Mouse (Mus musculus) ES-E14 (cell line): ENCODE measurements around the gene Nptx1. TPM values are rescaled to one million over a fixed set of nuclear protein-coding genes. Genes with fewer than 3 reads are reported as not detected.

Experiments used
- DNase-seq: peaks from one replicate; pipeline ENCODE4 v3.0.0-alpha.2; 2013; ENCODE audit warnings: low read depth, low spot score
- H3K27ac ChIP-seq: 2 replicates; pipeline ENCODE4 v1.5.1; 2012; ENCODE audit warnings: low read depth, mild to moderate bottlenecking, low read length, moderate library complexity, mixed read lengths; ENCODE audit not compliant: poor library complexity, insufficient read depth, severe bottlenecking
- H3K36me3 ChIP-seq: 2 replicates; pipeline ENCODE4 v1.6.1; 2012; ENCODE audit warnings: mild to moderate bottlenecking, low read length, moderate library complexity, mixed read lengths; ENCODE audit not compliant: control insufficient read depth, poor library complexity, insufficient read depth, severe bottlenecking
- H3K4me1 ChIP-seq, 2 experiments: fragments of 150-350 bp in 1 of 2; sonication (generic) in 1 of 2; 2 replicates each; pipeline ENCODE4 v1.6.1; 2012; ENCODE audit warnings: low read length in 2 of 2, mild to moderate bottlenecking in 1 of 2, mixed read lengths in 1 of 2; ENCODE audit not compliant: control insufficient read depth in 2 of 2, insufficient read depth in 2 of 2, poor library complexity in 1 of 2
- H3K4me3 ChIP-seq, 2 experiments: fragments of 150-350 bp in 1 of 2; sonication (generic) in 1 of 2; 2 replicates each; pipeline ENCODE4 v1.5.1; 2012; ENCODE audit warnings: low read length in 2 of 2, low read depth in 1 of 2, mild to moderate bottlenecking in 1 of 2, mixed read lengths in 1 of 2; ENCODE audit not compliant: insufficient read depth in 1 of 2, poor library complexity in 1 of 2, severe bottlenecking in 1 of 2
- H3K9ac ChIP-seq: 2 replicates; pipeline ENCODE4 v1.6.1; 2012; ENCODE audit warnings: low read depth, mild to moderate bottlenecking, low read length, mixed read lengths; ENCODE audit not compliant: poor library complexity, insufficient read depth, severe bottlenecking
- H3K9me3 ChIP-seq: fragments of 150-350 bp; sonication (generic); 2 replicates; pipeline ENCODE4 v1.6.1; 2012; ENCODE audit warnings: low read depth, mild to moderate bottlenecking, low read length; ENCODE audit not compliant: control insufficient read depth, insufficient read depth
- CHD2 ChIP-seq: IDR thresholded peaks from 2 replicates; pipeline ENCODE4 v1.6.1; 2014; ENCODE audit warnings: mild to moderate bottlenecking, low read depth, low read length, inconsistent platforms
- HCFC1 ChIP-seq: IDR thresholded peaks from 2 replicates; pipeline ENCODE4 v1.6.1; 2012; ENCODE audit warnings: low read length, inconsistent platforms, borderline replicate concordance; ENCODE audit not compliant: insufficient read depth
- MAFK ChIP-seq: IDR thresholded peaks from 2 replicates; pipeline ENCODE4 v1.6.1; 2014; ENCODE audit warnings: mild to moderate bottlenecking, low read depth, low read length, inconsistent platforms; ENCODE audit not compliant: insufficient read depth
- ZC3H11A ChIP-seq: IDR thresholded peaks from 2 replicates; pipeline ENCODE4 v1.6.1; 2012; ENCODE audit warnings: low read depth, mild to moderate bottlenecking, inconsistent platforms, low read length, borderline replicate concordance
- ZNF384 ChIP-seq: IDR thresholded peaks from 2 replicates; pipeline ENCODE4 v1.6.1; 2012; ENCODE audit warnings: low read depth, low read length, inconsistent platforms
- in situ Hi-C, 2 experiments: fragments of 600-800 bp; cut with MboI; formaldehyde crosslinking; loops; one replicate each; pipeline ENCODE4 v1.15.1; 2025; ENCODE audit warnings: low sequenced_read_pairs in 2 of 2, inconsistent platforms in 1 of 2; ENCODE audit not compliant: unreplicated experiment in 2 of 2
- total RNA-seq: library from RNA; depleted of rRNA; stranded (reverse); fragments of 300-350 nt; gene quantifications from 2 replicates; pipeline ENCODE4 v1.2.3, GENCODE M21; 2012

Gene Nptx1
- total RNA-seq, 1 experiment = 0.80 TPM

GRCm38 (mm10) chr11:119565021-119565420, 17.5 kb upstream of the Nptx1 start:
- H3K27ac ChIP-seq = no peak overlapping the region
- no peak overlapping the region for H3K4me3 ChIP-seq
- no peaks in the 10 kb centered on the region for H3K36me3 ChIP-seq
- TF ChIP-seq MAFK (no peak), CHD2 (no peak), ZNF384 (no peak), ZC3H11A (no peak), HCFC1 (no peak)
- H3K9me3 ChIP-seq = no peaks in the 10 kb centered on the region
- H3K9ac ChIP-seq = no peak overlapping the region
- DNase-seq = no peak
- in situ Hi-C loops = no loop called here
- peaks cover 1 to 9% of the 10 kb centered on the region in 2 experiments; a peak in 1 of 4 replicates for H3K4me1 ChIP-seq

GRCm38 (mm10) chr11:119564383-119564782, 16.8 kb upstream of the Nptx1 start:
- H3K4me1 ChIP-seq = peaks cover 3 to 16% of the 10 kb centered on the region in 2 experiments; a peak in 2 of 4 replicates
- no peaks in the 10 kb centered on the region for H3K36me3 ChIP-seq

GRCm38 (mm10) chr11:119563166-119563565, 15.6 kb upstream of the Nptx1 start:
- TF ChIP-seq ZC3H11A (no peak), CHD2 (no peak), HCFC1 (no peak), ZNF384 (no peak), MAFK (no peak)
- no peak overlapping the region for H3K4me3 ChIP-seq
- no peak overlapping the region for H3K27ac ChIP-seq
- no peaks in the 10 kb centered on the region for H3K36me3 ChIP-seq
- H3K9ac ChIP-seq = no peak overlapping the region
- in situ Hi-C loops = no loop called here
- DNase-seq = no peak
- no peaks in the 10 kb centered on the region for H3K9me3 ChIP-seq
- H3K4me1 ChIP-seq = peaks cover 3 to 27% of the 10 kb centered on the region in 2 experiments; a peak in 3 of 4 replicates

More at GRCm38 (mm10) chr11:119564383-119564782, 16.8 kb upstream of the Nptx1 start:
- H3K9me3 ChIP-seq = no peaks in the 10 kb centered on the region
- no peak overlapping the region for H3K4me3 ChIP-seq
- no peak overlapping the region for H3K27ac ChIP-seq
- no peak overlapping the region for H3K9ac ChIP-seq
- DNase-seq = no peak
- in situ Hi-C loops = no loop called here
- no peak for TF ChIP-seq ZC3H11A
- no peak for TF ChIP-seq MAFK

- DNase-seq = no peak
- H3K27ac ChIP-seq = no peak overlapping the region
- H3K4me1 ChIP-seq = peaks cover 3 to 28% of the 10 kb centered on the region in 2 experiments; a peak in 3 of 4 replicates
- in situ Hi-C loops = no loop called here
- H3K9me3 ChIP-seq = no peaks in the 10 kb centered on the region
- TF ChIP-seq MAFK = no peak
- no peak for TF ChIP-seq ZC3H11A
- no peak for TF ChIP-seq CHD2
- no peak for TF ChIP-seq HCFC1
- no peak for TF ChIP-seq ZNF384
- no peak overlapping the region for H3K9ac ChIP-seq
- no peaks in the 10 kb centered on the region for H3K36me3 ChIP-seq
- no peak overlapping the region for H3K4me3 ChIP-seq
Measured at GRCm38 (mm10) chr11:119562286-119562685, 14.7 kb upstream of the Nptx1 start.
